Mouse (Mus musculus): Measurements from ENCODE around the gene Ifna11. TPM values are rescaled to one million over a fixed set of nuclear protein-coding genes. Genes with fewer than 3 reads are reported as not detected.
"Not testable (repeated sequence)": the region's sequence is repeated elsewhere in the genome, so short reads cannot be mapped to it uniquely, and the experiment has no call there.

The Ifna11 gene
- total RNA-seq (2021), result not detected
- long read RNA-seq, experiment 1, result 0 reads
- long read RNA-seq, experiment 2, result 0 reads

GRCm38 (mm10) chr4:88819659-88820058 is at the start of gene Ifna11:
Gene Ifna11, plus strand, starts transcription at chr4:88819959.
- intact Hi-C loops (cut with DNase I), result loop anchor here (5.0 kb wide), 1 partner anchor 137 kb away; the partner anchor contains the start of gene Ifna2
- no peak for DNase-seq

DNA sequence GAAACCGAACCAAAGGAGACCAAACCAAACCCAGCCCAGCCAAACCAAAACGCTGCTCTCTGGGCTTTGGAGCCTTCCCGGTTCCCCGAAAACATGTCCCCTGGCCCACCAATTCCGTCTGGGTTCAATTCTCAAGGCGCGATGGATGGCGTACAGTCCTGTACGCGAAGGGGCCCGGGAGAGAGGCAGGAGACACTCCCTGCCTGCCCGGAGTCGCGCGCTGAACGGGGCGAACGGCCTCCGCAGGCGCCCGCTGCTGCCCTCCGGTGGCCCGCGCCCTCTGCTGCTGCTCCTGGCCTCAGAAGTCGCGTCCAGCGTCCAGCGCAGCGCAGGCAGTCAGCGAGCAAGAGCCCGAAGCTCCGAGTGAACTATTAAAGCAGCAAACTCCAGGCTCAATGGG is 46.2 kb upstream of the Ifna11 start, which contains the start of gene Gm13290:
Gene Gm13290, plus strand, starts transcription at position 301 of the 400 bp plus-strand sequence.
- intact Hi-C loops (cut with DNase I); DNase-seq: not testable (repeated sequence)

DNA sequence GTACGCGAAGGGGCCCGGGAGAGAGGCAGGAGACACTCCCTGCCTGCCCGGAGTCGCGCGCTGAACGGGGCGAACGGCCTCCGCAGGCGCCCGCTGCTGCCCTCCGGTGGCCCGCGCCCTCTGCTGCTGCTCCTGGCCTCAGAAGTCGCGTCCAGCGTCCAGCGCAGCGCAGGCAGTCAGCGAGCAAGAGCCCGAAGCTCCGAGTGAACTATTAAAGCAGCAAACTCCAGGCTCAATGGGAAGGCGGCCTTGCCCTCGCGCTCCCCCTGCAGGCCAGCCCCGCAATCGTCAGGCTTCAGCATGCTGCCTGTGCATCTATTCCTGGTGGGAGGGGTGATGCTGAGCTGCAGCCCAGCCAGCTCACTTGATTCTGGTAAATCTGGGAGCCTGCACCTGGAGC is 43.1 kb upstream of the Ifna11 start, which contains the start of gene Gm13289:
Gene Gm13289, plus strand, starts transcription at position 301 of the 400 bp plus-strand sequence.
- DNase-seq; intact Hi-C loops (cut with DNase I): not testable (repeated sequence)

DNA sequence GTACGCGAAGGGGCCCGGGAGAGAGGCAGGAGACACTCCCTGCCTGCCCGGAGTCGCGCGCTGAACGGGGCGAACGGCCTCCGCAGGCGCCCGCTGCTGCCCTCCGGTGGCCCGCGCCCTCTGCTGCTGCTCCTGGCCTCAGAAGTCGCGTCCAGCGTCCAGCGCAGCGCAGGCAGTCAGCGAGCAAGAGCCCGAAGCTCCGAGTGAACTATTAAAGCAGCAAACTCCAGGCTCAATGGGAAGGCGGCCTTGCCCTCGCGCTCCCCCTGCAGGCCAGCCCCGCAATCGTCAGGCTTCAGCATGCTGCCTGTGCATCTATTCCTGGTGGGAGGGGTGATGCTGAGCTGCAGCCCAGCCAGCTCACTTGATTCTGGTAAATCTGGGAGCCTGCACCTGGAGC is 40.2 kb upstream of the Ifna11 start, which contains the start of gene Gm13272:
Gene Gm13272, plus strand, starts transcription at position 301 of the 400 bp plus-strand sequence.
- intact Hi-C loops (cut with DNase I); DNase-seq: not testable (repeated sequence)

DNA sequence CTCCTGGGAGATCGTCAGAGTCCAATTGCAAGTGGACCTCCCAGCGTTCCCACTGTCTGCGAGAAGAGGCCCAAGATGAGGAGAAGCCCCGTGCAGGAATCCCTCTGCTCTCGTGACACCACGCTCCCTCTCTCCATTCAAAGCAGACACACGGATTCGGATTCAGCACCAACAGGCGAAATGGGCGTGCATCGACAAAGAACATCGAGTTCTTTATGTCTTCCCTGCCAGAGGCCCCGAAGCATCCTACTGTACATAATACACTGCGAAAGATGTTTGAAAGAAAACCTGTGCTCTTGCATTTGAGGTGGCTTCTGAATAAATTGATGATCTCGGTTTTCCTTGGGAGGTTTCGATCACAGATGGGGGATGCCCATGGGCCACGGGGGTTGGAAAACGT is 39.4 kb upstream of the Ifna11 start:
- intact Hi-C loops (cut with DNase I); DNase-seq: not testable (repeated sequence)

DNA sequence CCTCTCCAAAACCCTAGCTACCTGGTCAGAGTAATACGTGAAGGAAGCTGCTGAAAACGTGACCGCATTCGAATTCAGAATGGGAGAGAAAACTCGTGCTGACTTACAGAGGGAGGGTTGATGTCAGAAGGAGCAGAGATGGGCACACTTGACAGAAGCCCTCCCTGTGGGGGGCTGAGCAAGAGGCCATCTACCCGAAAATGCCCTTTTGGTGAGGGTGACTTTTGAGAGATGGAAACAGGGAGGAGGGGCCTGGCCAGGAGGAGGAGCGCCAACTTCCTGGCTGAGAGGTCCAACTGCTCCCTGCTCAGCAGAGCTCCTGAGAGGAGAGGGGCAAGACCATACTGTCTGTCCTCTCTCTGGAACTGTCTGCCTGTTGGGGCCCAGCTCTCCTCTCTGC is 37.9 kb upstream of the Ifna11 start, which contains the start of gene Ifnz:
Gene Ifnz, plus strand, starts transcription at position 301 of the 400 bp plus-strand sequence.
- DNase-seq; intact Hi-C loops (cut with DNase I): not testable (repeated sequence)

GRCm38 (mm10) chr4:88782335-88782734 is 37.4 kb upstream of the Ifna11 start:
- DNase-seq, result peak; percentile 26 to 37
- intact Hi-C loops (cut with DNase I), result not testable (repeated sequence)

GRCm38 (mm10) chr4:88785409-88785808 is 34.4 kb upstream of the Ifna11 start, which contains the start of gene Gm13276:
Gene Gm13276, plus strand, starts transcription at chr4:88785709.
- intact Hi-C loops (cut with DNase I), result not testable (repeated sequence)

DNA sequence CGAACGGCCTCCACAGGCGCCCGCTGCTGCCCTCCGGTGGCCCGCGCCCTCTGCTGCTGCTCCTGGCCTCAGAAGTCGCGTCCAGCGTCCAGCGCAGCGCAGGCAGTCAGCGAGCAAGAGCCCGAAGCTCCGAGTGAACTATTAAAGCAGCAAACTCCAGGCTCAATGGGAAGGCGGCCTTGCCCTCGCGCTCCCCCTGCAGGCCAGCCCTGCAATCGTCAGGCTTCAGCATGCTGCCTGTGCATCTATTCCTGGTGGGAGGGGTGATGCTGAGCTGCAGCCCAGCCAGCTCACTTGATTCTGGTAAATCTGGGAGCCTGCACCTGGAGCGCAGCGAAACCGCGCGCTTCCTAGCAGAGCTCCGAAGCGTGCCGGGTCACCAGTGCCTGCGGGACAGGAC is 31.4 kb upstream of the Ifna11 start, which contains the start of gene Gm13277:
Gene Gm13277, plus strand, starts transcription at position 231 of the 400 bp plus-strand sequence.
- intact Hi-C loops (cut with DNase I), result not testable (repeated sequence)
- peak; percentile 65 to 73 for DNase-seq

More at GRCm38 (mm10) chr4:88785409-88785808, 34.4 kb upstream of the Ifna11 start, which contains the start of gene Gm13276:
- DNase-seq, result not testable (repeated sequence)

DNA sequence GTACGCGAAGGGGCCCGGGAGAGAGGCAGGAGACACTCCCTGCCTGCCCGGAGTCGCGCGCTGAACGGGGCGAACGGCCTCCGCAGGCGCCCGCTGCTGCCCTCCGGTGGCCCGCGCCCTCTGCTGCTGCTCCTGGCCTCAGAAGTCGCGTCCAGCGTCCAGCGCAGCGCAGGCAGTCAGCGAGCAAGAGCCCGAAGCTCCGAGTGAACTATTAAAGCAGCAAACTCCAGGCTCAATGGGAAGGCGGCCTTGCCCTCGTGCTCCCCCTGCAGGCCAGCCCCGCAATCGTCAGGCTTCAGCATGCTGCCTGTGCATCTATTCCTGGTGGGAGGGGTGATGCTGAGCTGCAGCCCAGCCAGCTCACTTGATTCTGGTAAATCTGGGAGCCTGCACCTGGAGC is 28.5 kb upstream of the Ifna11 start, which contains the start of gene Gm13278:
Gene Gm13278, plus strand, starts transcription at position 301 of the 400 bp plus-strand sequence.
- intact Hi-C loops (cut with DNase I); DNase-seq: not testable (repeated sequence)

DNA sequence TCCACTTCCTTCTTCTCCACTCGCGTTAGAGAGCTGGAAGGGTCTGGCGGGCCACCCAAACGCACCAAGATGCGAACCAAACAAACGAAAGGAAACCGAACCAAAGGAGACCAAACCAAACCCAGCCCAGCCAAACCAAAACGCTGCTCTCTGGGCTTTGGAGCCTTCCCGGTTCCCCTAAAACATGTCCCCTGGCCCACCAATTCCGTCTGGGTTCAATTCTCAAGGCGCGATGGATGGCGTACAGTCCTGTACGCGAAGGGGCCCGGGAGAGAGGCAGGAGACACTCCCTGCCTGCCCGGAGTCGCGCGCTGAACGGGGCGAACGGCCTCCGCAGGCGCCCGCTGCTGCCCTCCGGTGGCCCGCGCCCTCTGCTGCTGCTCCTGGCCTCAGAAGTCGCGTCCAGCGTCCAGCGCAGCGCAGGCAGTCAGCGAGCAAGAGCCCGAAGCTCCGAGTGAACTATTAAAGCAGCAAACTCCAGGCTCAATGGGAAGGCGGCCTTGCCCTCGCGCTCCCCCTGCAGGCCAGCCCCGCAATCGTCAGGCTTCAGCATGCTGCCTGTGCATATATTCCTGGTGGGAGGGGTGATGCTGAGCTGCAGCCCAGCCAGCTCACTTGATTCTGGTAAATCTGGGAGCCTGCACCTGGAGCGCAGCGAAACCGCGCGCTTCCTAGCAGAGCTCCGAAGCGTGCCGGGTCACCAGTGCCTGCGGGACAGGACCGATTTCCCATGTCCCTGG is 25.7 kb upstream of the Ifna11 start, which contains the start of gene Gm13275:
Gene Gm13275, plus strand, starts transcription at position 552 of the 740 bp plus-strand sequence.
- peak; percentile 70 to 78 for DNase-seq
- intact Hi-C loops (cut with DNase I), result not testable (repeated sequence)

DNA sequence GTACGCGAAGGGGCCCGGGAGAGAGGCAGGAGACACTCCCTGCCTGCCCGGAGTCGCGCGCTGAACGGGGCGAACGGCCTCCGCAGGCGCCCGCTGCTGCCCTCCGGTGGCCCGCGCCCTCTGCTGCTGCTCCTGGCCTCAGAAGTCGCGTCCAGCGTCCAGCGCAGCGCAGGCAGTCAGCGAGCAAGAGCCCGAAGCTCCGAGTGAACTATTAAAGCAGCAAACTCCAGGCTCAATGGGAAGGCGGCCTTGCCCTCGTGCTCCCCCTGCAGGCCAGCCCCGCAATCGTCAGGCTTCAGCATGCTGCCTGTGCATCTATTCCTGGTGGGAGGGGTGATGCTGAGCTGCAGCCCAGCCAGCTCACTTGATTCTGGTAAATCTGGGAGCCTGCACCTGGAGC is 22.7 kb upstream of the Ifna11 start, which contains the start of gene Gm13279:
Gene Gm13279, plus strand, starts transcription at position 301 of the 400 bp plus-strand sequence.
- intact Hi-C loops (cut with DNase I); DNase-seq: not testable (repeated sequence)

DNA sequence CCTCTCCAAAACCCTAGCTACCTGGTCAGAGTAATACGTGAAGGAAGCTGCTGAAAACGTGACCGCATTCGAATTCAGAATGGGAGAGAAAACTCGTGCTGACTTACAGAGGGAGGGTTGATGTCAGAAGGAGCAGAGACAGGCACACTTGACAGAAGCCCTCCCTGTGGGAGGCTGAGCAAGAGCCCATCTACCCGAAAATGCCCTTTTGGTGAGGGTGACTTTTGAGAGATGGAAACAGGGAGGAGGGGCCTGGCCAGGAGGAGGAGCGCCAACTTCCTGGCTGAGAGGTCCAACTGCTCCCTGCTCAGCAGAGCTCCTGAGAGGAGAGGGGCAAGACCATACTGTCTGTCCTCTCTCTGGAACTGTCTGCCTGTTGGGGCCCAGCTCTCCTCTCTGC is 20.4 kb upstream of the Ifna11 start, which contains the start of gene Gm13285:
Gene Gm13285, plus strand, starts transcription at position 301 of the 400 bp plus-strand sequence.
- DNase-seq; intact Hi-C loops (cut with DNase I): not testable (repeated sequence)

DNA sequence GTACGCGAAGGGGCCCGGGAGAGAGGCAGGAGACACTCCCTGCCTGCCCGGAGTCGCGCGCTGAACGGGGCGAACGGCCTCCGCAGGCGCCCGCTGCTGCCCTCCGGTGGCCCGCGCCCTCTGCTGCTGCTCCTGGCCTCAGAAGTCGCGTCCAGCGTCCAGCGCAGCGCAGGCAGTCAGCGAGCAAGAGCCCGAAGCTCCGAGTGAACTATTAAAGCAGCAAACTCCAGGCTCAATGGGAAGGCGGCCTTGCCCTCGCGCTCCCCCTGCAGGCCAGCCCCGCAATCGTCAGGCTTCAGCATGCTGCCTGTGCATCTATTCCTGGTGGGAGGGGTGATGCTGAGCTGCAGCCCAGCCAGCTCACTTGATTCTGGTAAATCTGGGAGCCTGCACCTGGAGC is 16.8 kb upstream of the Ifna11 start, which contains the start of gene Gm13287:
Gene Gm13287, plus strand, starts transcription at position 301 of the 400 bp plus-strand sequence.
- DNase-seq; intact Hi-C loops (cut with DNase I): not testable (repeated sequence)

- DNase-seq; intact Hi-C loops (cut with DNase I): not testable (repeated sequence)
Observed at GRCm38 (mm10) chr4:88805231-88805630, 14.5 kb upstream of the Ifna11 start, which contains the start of gene Gm13288. Gene Gm13288, plus strand, starts transcription at chr4:88805531.

GRCm38 (mm10) chr4:88805761-88806160 is 14.0 kb upstream of the Ifna11 start:
- peak; percentile 44 to 51 for DNase-seq
- intact Hi-C loops (cut with DNase I), result not testable (repeated sequence)

DNA sequence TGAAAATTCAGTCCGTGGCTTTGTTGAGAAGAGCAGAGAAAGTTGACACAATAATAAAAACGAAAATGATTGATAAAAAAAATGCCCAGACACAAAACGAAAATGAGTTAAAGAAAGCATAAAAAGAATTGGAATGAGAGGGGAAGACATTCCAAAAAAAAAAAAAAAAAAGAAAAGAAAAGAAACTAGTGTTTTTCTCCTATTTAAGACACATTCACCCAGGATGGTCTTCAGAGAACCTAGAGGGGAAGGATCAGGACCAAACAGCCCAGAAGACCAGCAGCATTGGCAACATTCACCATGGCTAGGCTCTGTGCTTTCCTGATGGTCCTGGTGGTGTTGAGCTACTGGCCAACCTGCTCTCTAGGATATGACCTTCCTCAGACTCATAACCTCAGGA is 3.8 kb upstream of the Ifna11 start, which contains the start of gene Ifna7:
Gene Ifna7, plus strand, starts transcription at position 301 of the 400 bp plus-strand sequence.
- intact Hi-C loops (cut with DNase I), result loop anchor here (5.0 kb wide), 1 partner anchor 134 kb away; the partner anchor contains the start of gene Ifna2
- DNase-seq, result no peak

- intact Hi-C loops (cut with DNase I), result no loop called here
- DNase-seq, result peak in 1 of 2 experiments; percentile 12
Observed at GRCm38 (mm10) chr4:88822995-88823394, 3.2 kb downstream of the Ifna11 start.

DNA sequence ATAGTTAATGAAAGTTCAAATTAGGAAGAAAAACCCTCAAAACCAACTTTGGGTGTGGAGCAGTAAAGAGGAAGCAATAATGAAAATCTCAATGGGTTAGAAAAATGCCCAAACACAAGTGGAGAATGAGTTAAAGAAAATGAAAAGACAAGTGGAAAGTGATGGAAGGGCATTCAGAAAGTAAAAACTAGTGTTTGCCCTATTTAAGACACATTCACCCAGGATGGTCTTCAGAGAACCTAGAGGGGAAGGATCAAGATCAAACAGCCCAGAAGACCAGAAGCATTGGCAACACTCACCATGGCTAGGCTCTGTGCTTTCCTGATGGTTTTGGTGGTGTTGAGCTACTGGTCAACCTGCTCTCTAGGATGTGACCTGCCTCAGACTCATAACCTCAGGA is 7.4 kb downstream of the Ifna11 start, which contains the start of gene Ifna6:
Gene Ifna6, plus strand, starts transcription at position 301 of the 400 bp plus-strand sequence.
- DNase-seq; intact Hi-C loops (cut with DNase I): not testable (repeated sequence)

- intact Hi-C loops (cut with DNase I), result no loop called here
- DNase-seq, result peak; percentile 5 to 36
Observed at GRCm38 (mm10) chr4:88830523-88830922, 10.8 kb downstream of the Ifna11 start.
